Mouse (Mus musculus) small intestine, adult 2 months (tissue): ENCODE measurements at regions not wholly inside any gene's neighbourhood (a gene's known extent, or its start where the extent isn't known, plus 50 kb on each side); places are given as distances from the start of the nearest gene placed in this dataset.

Experiments used
- H3K27ac ChIP-seq: fragments of 200-500 bp; 2 replicates; pipeline ENCODE4 v1.5.1; 2012; ENCODE audit warnings: low read depth, low read length, control low read depth, inconsistent platforms; ENCODE audit not compliant: insufficient read depth
- H3K27me3 ChIP-seq: fragments of 200-500 bp; 2 replicates; pipeline ENCODE4 v1.6.1; 2012; ENCODE audit warnings: mild to moderate bottlenecking, moderate library complexity, low read length, inconsistent platforms; ENCODE audit not compliant: control insufficient read depth, insufficient read depth
- H3K36me3 ChIP-seq: fragments of 200-500 bp; 2 replicates; pipeline ENCODE4 v1.6.1; 2012; ENCODE audit warnings: mild to moderate bottlenecking, low read length, control low read depth, inconsistent platforms; ENCODE audit not compliant: control insufficient read depth, insufficient read depth
- H3K4me1 ChIP-seq: fragments of 200-500 bp; 2 replicates; pipeline ENCODE4 v1.6.1; 2012; ENCODE audit warnings: low read length, inconsistent platforms, mixed read lengths; ENCODE audit not compliant: control insufficient read depth, insufficient read depth, insufficient read length
- H3K4me3 ChIP-seq: fragments of 200-500 bp; 2 replicates; pipeline ENCODE4 v1.5.1; 2012; ENCODE audit warnings: low read depth, mild to moderate bottlenecking, control low read depth, inconsistent platforms, low read length, moderate library complexity
- CTCF ChIP-seq: fragments of 200-500 bp; IDR thresholded peaks from 2 replicates; pipeline ENCODE4 v1.5.1; 2012; ENCODE audit warnings: low read depth, mild to moderate bottlenecking, control low read depth, inconsistent platforms, low read length, moderate library complexity, mixed read lengths; ENCODE audit not compliant: insufficient replicate concordance, insufficient read length; ENCODE audit errors: extremely low read depth
- POLR2A ChIP-seq: fragments of 200-500 bp; IDR thresholded peaks from 2 replicates; pipeline ENCODE4 v1.6.1; 2012; ENCODE audit warnings: low read depth, mild to moderate bottlenecking, control low read depth, inconsistent platforms, low read length, moderate library complexity
- WGBS: fragments of 180-500 bp; shearing (Covaris S2); methylation state at CpG from one replicate; pipeline ENCODE4 v1.1.7; 2018; 5-methylcytosine and 5-hydroxymethylcytosine counted together

GRCm38 (mm10) chr14:64574773-64575172, 470.7 kb downstream of the Prss52 start:
- 62% methylated on average over 6 of the region's 6 CpGs for WGBS
- Histone ChIP-seq H3K36me3 (no peaks in the 10 kb centered on the region), H3K27ac (no peak overlapping the region), H3K4me1 (no peaks in the 10 kb centered on the region), H3K4me3 (no peak overlapping the region), H3K27me3 (0 out of 2 replicates have a peak, but pooled peaks cover 3% of the 10 kb centered on the region)
- TF ChIP-seq CTCF (no peak), POLR2A (no peak)

GRCm38 (mm10) chr14:64575954-64576353, 471.9 kb downstream of the Prss52 start:
- WGBS: 30% methylated on average over 4 of the region's 4 CpGs
- no peaks in the 10 kb centered on the region for H3K4me1 ChIP-seq
- no peak overlapping the region for H3K27ac ChIP-seq
- 0 out of 2 replicates have a peak, but pooled peaks cover 3% of the 10 kb centered on the region for H3K27me3 ChIP-seq
- TF ChIP-seq CTCF (no peak), POLR2A (no peak)
- no peak overlapping the region for H3K4me3 ChIP-seq
- no peaks in the 10 kb centered on the region for H3K36me3 ChIP-seq

- no peak overlapping the region for H3K27ac ChIP-seq
- no peaks in the 10 kb centered on the region for H3K4me1 ChIP-seq
- H3K27me3 ChIP-seq: 0 out of 2 replicates have a peak, but pooled peaks cover 3% of the 10 kb centered on the region
- 71% methylated on average over 4 of the region's 4 CpGs for WGBS
- H3K4me3 ChIP-seq: no peak overlapping the region
- H3K36me3 ChIP-seq: no peaks in the 10 kb centered on the region
- TF ChIP-seq POLR2A (no peak), CTCF (no peak)
Measured at GRCm38 (mm10) chr14:64580086-64580485, 476.0 kb downstream of the Prss52 start.

GRCm38 (mm10) chr14:64580862-64581261, 476.8 kb downstream of the Prss52 start:
- no peak for TF ChIP-seq POLR2A
- no peak for TF ChIP-seq CTCF
- H3K27me3 ChIP-seq: peaks cover 8% of the 10 kb centered on the region
- H3K36me3 ChIP-seq: no peaks in the 10 kb centered on the region
- no peak overlapping the region for H3K27ac ChIP-seq
- no peak overlapping the region for H3K4me3 ChIP-seq
- no peaks in the 10 kb centered on the region for H3K4me1 ChIP-seq
- 54% methylated on average over 6 of the region's 6 CpGs for WGBS

- Histone ChIP-seq H3K27me3 (peaks cover 16% of the 10 kb centered on the region), H3K27ac (no peak overlapping the region), H3K4me1 (no peaks in the 10 kb centered on the region), H3K36me3 (no peaks in the 10 kb centered on the region), H3K4me3 (no peak overlapping the region)
- 35% methylated on average over 7 of the region's 7 CpGs for WGBS
- TF ChIP-seq POLR2A (no peak), CTCF (no peak)
Measured at GRCm38 (mm10) chr14:64581705-64582104, 477.6 kb downstream of the Prss52 start.

- Histone ChIP-seq H3K36me3 (no peaks in the 10 kb centered on the region), H3K4me3 (no peak overlapping the region), H3K4me1 (no peaks in the 10 kb centered on the region), H3K27ac (no peak overlapping the region), H3K27me3 (peaks cover 27% of the 10 kb centered on the region)
- 57% methylated on average over 4 of the region's 4 CpGs for WGBS
- no peak for TF ChIP-seq POLR2A
- no peak for TF ChIP-seq CTCF
Measured at GRCm38 (mm10) chr14:64582822-64583221, 478.7 kb downstream of the Prss52 start.

GRCm38 (mm10) chr14:64584221-64584620, 480.1 kb downstream of the Prss52 start:
- Histone ChIP-seq H3K36me3 (no peaks in the 10 kb centered on the region), H3K4me3 (no peak overlapping the region), H3K27me3 (peaks cover 41% of the 10 kb centered on the region), H3K27ac (no peak overlapping the region), H3K4me1 (no peaks in the 10 kb centered on the region)
- TF ChIP-seq POLR2A: no peak
- WGBS: 75% methylated on average over 5 of the region's 5 CpGs

- H3K27me3 ChIP-seq: peaks cover 46% of the 10 kb centered on the region
- no peaks in the 10 kb centered on the region for H3K36me3 ChIP-seq
- 33% methylated on average over 5 of the region's 5 CpGs for WGBS
- no peak for TF ChIP-seq POLR2A
- TF ChIP-seq CTCF: no peak
- H3K4me1 ChIP-seq: no peaks in the 10 kb centered on the region
- no peak overlapping the region for H3K4me3 ChIP-seq
- no peak overlapping the region for H3K27ac ChIP-seq
Measured at GRCm38 (mm10) chr14:64585081-64585470, 481.0 kb downstream of the Prss52 start.
